Mouse (Mus musculus): ENCODE measurements around the gene Plxnc1. TPM values are rescaled to one million over a fixed set of nuclear protein-coding genes. Genes with fewer than 3 reads are reported as not detected.

Plxnc1 gene
- total and polyA plus RNA-seq, 2 experiments from 2014 or later = 11.5 to 70.2 TPM

GRCm38 (mm10) chr10:94799485-94800239, 145.0 kb downstream of the Plxnc1 start:
- 0 out of 2 replicates have a peak, but pooled peaks have one; percentile 14 for ATAC-seq
- DNase-seq = no peak
- Histone ChIP-seq H3K4me1 (ENCODE audit: insufficient read depth) (no peaks in the 10 kb centered on the region), H3K9ac (no peak overlapping the region), H3K27me3 (ENCODE audit: insufficient read depth, low read length) (no peaks in the 10 kb centered on the region), H3K27ac (ENCODE audit: low read depth, low read length) (no peak overlapping the region), H3K4me2 (ENCODE audit: low read depth) (no peak overlapping the region), H3K36me3 (ENCODE audit: insufficient read depth) (peaks cover 20% of the 10 kb centered on the region), H3K9me3 (ENCODE audit: low read length) (no peaks in the 10 kb centered on the region), H3K4me3 (ENCODE audit: low read depth, low read length) (no peak overlapping the region)
- WGBS = 11% methylated on average over 2 of the region's 2 CpGs
- no peak for TF ChIP-seq CTCF (IDR thresholded peaks at IDR 0.05; ENCODE audit: low read depth)

GRCm38 (mm10) chr10:94798128-94798527, 146.5 kb downstream of the Plxnc1 start:
- Histone ChIP-seq H3K27me3 (ENCODE audit: insufficient read depth, low read length) (no peaks in the 10 kb centered on the region), H3K27ac (ENCODE audit: low read depth, low read length) (no peak overlapping the region), H3K9me3 (ENCODE audit: low read length) (no peaks in the 10 kb centered on the region), H3K4me1 (ENCODE audit: insufficient read depth) (no peaks in the 10 kb centered on the region), H3K4me2 (ENCODE audit: low read depth) (no peak overlapping the region), H3K36me3 (ENCODE audit: insufficient read depth) (peaks cover 23% of the 10 kb centered on the region), H3K9ac (no peak overlapping the region), H3K4me3 (ENCODE audit: low read depth, low read length) (no peak overlapping the region)
- 85% methylated on average over 5 of the region's 5 CpGs for WGBS
- ATAC-seq (no peak), DNase-seq (no peak)
- no peak for TF ChIP-seq CTCF (IDR thresholded peaks at IDR 0.05; ENCODE audit: low read depth)

- no peak for DNase-seq
- 53% methylated on average over 5 of the region's 5 CpGs for WGBS
- no peaks in the 10 kb centered on the region for H3K27me3 ChIP-seq (ENCODE audit: insufficient read depth, low read length)
- H3K27ac ChIP-seq (ENCODE audit: low read depth, low read length) = no peak overlapping the region
- TF ChIP-seq CTCF (IDR thresholded peaks at IDR 0.05; ENCODE audit: low read depth) = no peak
- H3K36me3 ChIP-seq (ENCODE audit: insufficient read depth) = peaks cover 30% of the 10 kb centered on the region
- H3K4me3 ChIP-seq (ENCODE audit: low read depth, low read length) = no peak overlapping the region
- no peaks in the 10 kb centered on the region for H3K9me3 ChIP-seq (ENCODE audit: low read length)
- H3K9ac ChIP-seq = no peak overlapping the region
- peak; percentile 80; the same call in 1 of the 2 replicates for ATAC-seq
- no peak overlapping the region for H3K4me2 ChIP-seq (ENCODE audit: low read depth)
- no peaks in the 10 kb centered on the region for H3K4me1 ChIP-seq (ENCODE audit: insufficient read depth)
Measured at GRCm38 (mm10) chr10:94794666-94795244, 149.9 kb downstream of the Plxnc1 start.

GRCm38 (mm10) chr10:94793914-94794313, 150.7 kb downstream of the Plxnc1 start:
- Histone ChIP-seq H3K27me3 (ENCODE audit: insufficient read depth, low read length) (no peaks in the 10 kb centered on the region), H3K27ac (ENCODE audit: low read depth, low read length) (no peak overlapping the region), H3K4me2 (ENCODE audit: low read depth) (no peak overlapping the region), H3K36me3 (ENCODE audit: insufficient read depth) (peaks cover 34% of the 10 kb centered on the region), H3K9me3 (ENCODE audit: low read length) (no peaks in the 10 kb centered on the region), H3K9ac (no peak overlapping the region), H3K4me3 (ENCODE audit: low read depth, low read length) (no peak overlapping the region), H3K4me1 (ENCODE audit: insufficient read depth) (no peaks in the 10 kb centered on the region)
- DNase-seq (no peak), ATAC-seq (no peak)
- 95% methylated on average over 3 of the region's 3 CpGs for WGBS
- no peak for TF ChIP-seq CTCF (IDR thresholded peaks at IDR 0.05; ENCODE audit: low read depth)

- Histone ChIP-seq H3K9ac (no peak overlapping the region), H3K36me3 (ENCODE audit: insufficient read depth) (peaks cover 14% of the 10 kb centered on the region), H3K27ac (ENCODE audit: low read depth, low read length) (no peak overlapping the region), H3K4me1 (ENCODE audit: insufficient read depth) (no peaks in the 10 kb centered on the region), H3K9me3 (ENCODE audit: low read length) (no peaks in the 10 kb centered on the region), H3K27me3 (ENCODE audit: insufficient read depth, low read length) (no peaks in the 10 kb centered on the region), H3K4me3 (ENCODE audit: low read depth, low read length) (no peak overlapping the region), H3K4me2 (ENCODE audit: low read depth) (no peak overlapping the region)
- ATAC-seq = no peak
- TF ChIP-seq CTCF (IDR thresholded peaks at IDR 0.05; ENCODE audit: low read depth) = no peak
- DNase-seq = no peak
- 60% methylated on average over 3 of the region's 3 CpGs for WGBS
Measured at GRCm38 (mm10) chr10:94789205-94789604, 155.4 kb downstream of the Plxnc1 start.

GRCm38 (mm10) chr10:94780618-94781262, 163.9 kb downstream of the Plxnc1 start:
- H3K4me2 ChIP-seq (ENCODE audit: low read depth) = no peak overlapping the region
- no peaks in the 10 kb centered on the region for H3K9me3 ChIP-seq (ENCODE audit: low read length)
- DNase-seq (no peak), ATAC-seq (no peak)
- WGBS = 79% methylated on average over 3 of the region's 3 CpGs
- H3K4me1 ChIP-seq (ENCODE audit: insufficient read depth) = no peaks in the 10 kb centered on the region
- H3K4me3 ChIP-seq (ENCODE audit: low read depth, low read length) = no peak overlapping the region
- H3K9ac ChIP-seq = no peak overlapping the region
- peaks cover 3% of the 10 kb centered on the region; the same call in 1 of the 2 replicates for H3K36me3 ChIP-seq (ENCODE audit: insufficient read depth)
- no peak for TF ChIP-seq CTCF (IDR thresholded peaks at IDR 0.05; ENCODE audit: low read depth)
- H3K27me3 ChIP-seq (ENCODE audit: insufficient read depth, low read length) = no peaks in the 10 kb centered on the region
- H3K27ac ChIP-seq (ENCODE audit: low read depth, low read length) = no peak overlapping the region

GRCm38 (mm10) chr10:94779319-94779718, 165.3 kb downstream of the Plxnc1 start:
- H3K4me3 ChIP-seq (ENCODE audit: low read depth, low read length) = no peak overlapping the region
- TF ChIP-seq CTCF (IDR thresholded peaks at IDR 0.05; ENCODE audit: low read depth) = no peak
- no peaks in the 10 kb centered on the region for H3K27me3 ChIP-seq (ENCODE audit: insufficient read depth, low read length)
- H3K9me3 ChIP-seq (ENCODE audit: low read length) = no peaks in the 10 kb centered on the region
- H3K4me1 ChIP-seq (ENCODE audit: insufficient read depth) = no peaks in the 10 kb centered on the region
- no peak for ATAC-seq
- no peak overlapping the region for H3K27ac ChIP-seq (ENCODE audit: low read depth, low read length)
- no peak overlapping the region for H3K4me2 ChIP-seq (ENCODE audit: low read depth)
- no peak for DNase-seq
- no peak overlapping the region for H3K9ac ChIP-seq
- peaks cover 3% of the 10 kb centered on the region; the same call in 1 of the 2 replicates for H3K36me3 ChIP-seq (ENCODE audit: insufficient read depth)
- 97% methylated on average over 4 of the region's 4 CpGs for WGBS

Data from forebrain, postnatal 0 days (tissue).